Mouse (Mus musculus): Measurements from ENCODE around the gene Brinp2. TPM values are rescaled to one million over a fixed set of nuclear protein-coding genes. Genes with fewer than 3 reads are reported as not detected.

Brinp2 gene
- total and polyA plus RNA-seq, 2 experiments: not detected

DNA sequence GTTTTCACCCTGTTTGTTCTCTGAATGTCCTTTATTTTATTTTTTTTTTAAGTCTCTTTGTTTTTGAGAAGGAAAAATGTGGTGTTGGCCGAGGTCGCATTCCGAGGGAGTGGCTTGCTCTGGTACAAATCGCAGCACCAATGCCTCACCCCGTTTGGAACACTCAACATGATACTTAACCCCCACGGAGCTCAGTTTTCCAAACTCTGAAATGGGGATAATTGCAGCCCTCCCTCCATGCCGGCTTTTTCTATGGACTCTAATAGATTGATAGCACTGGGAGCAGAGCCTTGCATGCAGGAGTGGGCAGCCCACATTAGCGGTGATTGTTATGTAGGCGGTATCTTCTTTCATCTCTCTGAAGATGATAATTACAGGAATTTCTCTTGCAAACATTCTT lies 140.5 kb downstream of the Brinp2 start:
- no peak overlapping the region for H3K9ac ChIP-seq (ENCODE audit: low read depth, low read length)
- WGBS: 72% methylated on average over 9 of the region's 9 CpGs
- TF ChIP-seq POLR2A (IDR thresholded peaks at IDR 0.05; ENCODE audit: extremely low read depth, insufficient read depth, low read length): no peak
- no peak for TF ChIP-seq CTCF (IDR thresholded peaks at IDR 0.05; ENCODE audit: low read depth, low read length)
- H3K4me3 ChIP-seq (ENCODE audit: insufficient read depth, low read depth, low read length): no peak overlapping the region
- no peaks in the 10 kb centered on the region for H3K79me2 ChIP-seq (ENCODE audit: control insufficient read depth, insufficient read depth, low read length)
- H3K27me3 ChIP-seq (ENCODE audit: control insufficient read depth, insufficient read depth, low read length): no peaks in the 10 kb centered on the region
- H3K4me1 ChIP-seq (ENCODE audit: control insufficient read depth, insufficient read depth, low read length): no peaks in the 10 kb centered on the region
- H3K27ac ChIP-seq (replicated peaks; ENCODE audit: insufficient read depth, low read depth, low read length): no peak overlapping the region
- no peaks in the 10 kb centered on the region for H3K36me3 ChIP-seq (ENCODE audit: control insufficient read depth, insufficient read depth, low read length)
- DNase-seq (ENCODE audit: extremely low read depth, low read depth, low spot score): no peak

GRCm38 (mm10) chr1:158214743-158215142 lies 141.4 kb downstream of the Brinp2 start:
- Histone ChIP-seq H3K4me3 (ENCODE audit: insufficient read depth, low read depth, low read length) (no peak overlapping the region), H3K79me2 (ENCODE audit: control insufficient read depth, insufficient read depth, low read length) (no peaks in the 10 kb centered on the region), H3K27me3 (ENCODE audit: control insufficient read depth, insufficient read depth, low read length) (no peaks in the 10 kb centered on the region), H3K27ac (replicated peaks; ENCODE audit: insufficient read depth, low read depth, low read length) (no peak overlapping the region), H3K4me1 (ENCODE audit: control insufficient read depth, insufficient read depth, low read length) (no peaks in the 10 kb centered on the region), H3K9ac (ENCODE audit: low read depth, low read length) (no peak overlapping the region), H3K36me3 (ENCODE audit: control insufficient read depth, insufficient read depth, low read length) (no peaks in the 10 kb centered on the region)
- TF ChIP-seq POLR2A (IDR thresholded peaks at IDR 0.05; ENCODE audit: extremely low read depth, insufficient read depth, low read length) (no peak), CTCF (IDR thresholded peaks at IDR 0.05; ENCODE audit: low read depth, low read length) (no peak)
- no peak for DNase-seq (ENCODE audit: extremely low read depth, low read depth, low spot score)
- WGBS: 41% methylated on average over 5 of the region's 5 CpGs

GRCm38 (mm10) chr1:158213736-158214135 lies 142.4 kb downstream of the Brinp2 start:
- no peak overlapping the region for H3K27ac ChIP-seq (replicated peaks; ENCODE audit: insufficient read depth, low read depth, low read length)
- DNase-seq (ENCODE audit: extremely low read depth, low read depth, low spot score): no peak
- no peak for TF ChIP-seq CTCF (IDR thresholded peaks at IDR 0.05; ENCODE audit: low read depth, low read length)
- no peak for TF ChIP-seq POLR2A (IDR thresholded peaks at IDR 0.05; ENCODE audit: extremely low read depth, insufficient read depth, low read length)
- no peak overlapping the region for H3K4me3 ChIP-seq (ENCODE audit: insufficient read depth, low read depth, low read length)
- H3K9ac ChIP-seq (ENCODE audit: low read depth, low read length): no peak overlapping the region
- WGBS: 86% methylated on average over 4 of the region's 4 CpGs
- no peaks in the 10 kb centered on the region for H3K4me1 ChIP-seq (ENCODE audit: control insufficient read depth, insufficient read depth, low read length)
- H3K27me3 ChIP-seq (ENCODE audit: control insufficient read depth, insufficient read depth, low read length): no peaks in the 10 kb centered on the region
- no peaks in the 10 kb centered on the region for H3K79me2 ChIP-seq (ENCODE audit: control insufficient read depth, insufficient read depth, low read length)
- H3K36me3 ChIP-seq (ENCODE audit: control insufficient read depth, insufficient read depth, low read length): no peaks in the 10 kb centered on the region

DNA sequence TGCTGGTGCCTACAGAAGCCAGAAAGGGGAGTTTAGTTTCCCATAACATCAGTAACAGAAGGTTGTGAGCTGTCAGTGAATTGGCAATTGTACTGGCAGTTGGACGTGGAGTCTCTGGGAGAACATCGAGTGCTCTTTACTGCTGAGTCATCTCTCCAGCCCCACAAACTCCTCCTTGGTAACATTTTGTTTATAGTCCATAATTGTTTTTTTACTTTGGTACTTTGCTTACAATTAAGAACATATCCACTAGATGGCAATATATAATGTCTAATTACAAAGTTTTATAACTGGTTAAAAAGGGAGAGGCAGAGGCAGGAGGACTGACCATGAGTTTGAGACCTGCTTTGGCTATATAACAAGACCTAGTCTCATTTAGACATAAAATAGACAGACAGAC lies 148.5 kb downstream of the Brinp2 start:
- Histone ChIP-seq H3K4me3 (ENCODE audit: insufficient read depth, low read depth, low read length) (no peak overlapping the region), H3K27ac (replicated peaks; ENCODE audit: insufficient read depth, low read depth, low read length) (no peak overlapping the region), H3K36me3 (ENCODE audit: control insufficient read depth, insufficient read depth, low read length) (no peaks in the 10 kb centered on the region), H3K4me1 (ENCODE audit: control insufficient read depth, insufficient read depth, low read length) (no peaks in the 10 kb centered on the region), H3K9ac (ENCODE audit: low read depth, low read length) (no peak overlapping the region), H3K79me2 (ENCODE audit: control insufficient read depth, insufficient read depth, low read length) (no peaks in the 10 kb centered on the region), H3K27me3 (ENCODE audit: control insufficient read depth, insufficient read depth, low read length) (no peaks in the 10 kb centered on the region)
- 69% methylated on average over 2 of the region's 2 CpGs for WGBS
- DNase-seq (ENCODE audit: extremely low read depth, low read depth, low spot score): no peak
- no peak for TF ChIP-seq POLR2A (IDR thresholded peaks at IDR 0.05; ENCODE audit: extremely low read depth, insufficient read depth, low read length)
- TF ChIP-seq CTCF (IDR thresholded peaks at IDR 0.05; ENCODE audit: low read depth, low read length): no peak

DNA sequence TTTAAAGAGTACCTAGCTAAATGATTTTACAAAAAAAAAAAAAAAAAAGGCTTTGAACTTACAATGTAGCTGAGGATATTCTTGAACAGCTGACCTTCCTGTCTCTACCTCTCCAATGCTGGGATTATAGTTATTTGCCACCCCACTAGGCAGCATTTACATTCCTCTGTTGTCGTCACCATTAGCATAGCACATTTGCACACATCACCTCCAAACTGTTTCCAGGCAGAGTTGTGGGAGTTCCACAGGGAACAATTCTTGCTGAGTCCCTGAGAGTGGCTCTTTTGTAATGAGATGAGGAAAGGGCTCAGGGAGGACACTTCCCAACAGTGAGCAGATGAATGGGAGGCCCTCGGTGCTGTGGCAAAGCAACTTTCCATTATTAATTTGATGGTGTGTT lies 153.2 kb downstream of the Brinp2 start:
- Histone ChIP-seq H3K36me3 (ENCODE audit: control insufficient read depth, insufficient read depth, low read length) (no peaks in the 10 kb centered on the region), H3K4me3 (ENCODE audit: insufficient read depth, low read depth, low read length) (no peak overlapping the region), H3K79me2 (ENCODE audit: control insufficient read depth, insufficient read depth, low read length) (no peaks in the 10 kb centered on the region), H3K9ac (ENCODE audit: low read depth, low read length) (no peak overlapping the region), H3K4me1 (ENCODE audit: control insufficient read depth, insufficient read depth, low read length) (no peaks in the 10 kb centered on the region), H3K27ac (replicated peaks; ENCODE audit: insufficient read depth, low read depth, low read length) (no peak overlapping the region), H3K27me3 (ENCODE audit: control insufficient read depth, insufficient read depth, low read length) (no peaks in the 10 kb centered on the region)
- no peak for DNase-seq (ENCODE audit: extremely low read depth, low read depth, low spot score)
- TF ChIP-seq CTCF (IDR thresholded peaks at IDR 0.05; ENCODE audit: low read depth, low read length) (no peak), POLR2A (IDR thresholded peaks at IDR 0.05; ENCODE audit: extremely low read depth, insufficient read depth, low read length) (no peak)
- WGBS: 81% methylated on average over 2 of the region's 2 CpGs

Other genes with a start within 250 kb of the Brinp2 start
- gene Astn1, start 5.9 kb upstream of the Brinp2 start, total RNA-seq (2014; rRNA removed): 0.34 and 0.55 TPM in 2 replicates
- gene Astn1, start 5.9 kb upstream of the Brinp2 start, polyA plus RNA-seq (2012; rRNA removed): 0.01 and 0.02 TPM in 2 replicates

Measured in liver, adult 2 months (tissue).